Mouse (Mus musculus) limb, embryonic 15.5 days (tissue): ENCODE data around the gene Lcor. TPM values are rescaled to one million over a fixed set of nuclear protein-coding genes. Genes with fewer than 3 reads are reported as not detected.

Experiments
- ATAC-seq: fragments of 200-750 bp; cut with Nextera tagmentation; 2 replicates; pipeline ENCODE4 v1.8.0; 2017; ENCODE audit warnings: low read depth, moderate TSS enrichment; ENCODE audit not compliant: insufficient number of reproducible peaks, low FRiP score, low TSS enrichment
- H3K27ac ChIP-seq: fragments of 300-500 bp; sonication (generic); 2 replicates; pipeline ENCODE4 v1.5.1; 2015; ENCODE audit warnings: moderate library complexity, mild to moderate bottlenecking, inconsistent platforms
- H3K27me3 ChIP-seq: fragments of 300-500 bp; sonication (generic); 2 replicates; pipeline ENCODE4 v1.6.1; 2015; ENCODE audit warnings: inconsistent platforms
- H3K36me3 ChIP-seq: fragments of 300-500 bp; sonication (generic); 2 replicates; pipeline ENCODE4 v1.6.1; 2015; ENCODE audit warnings: inconsistent platforms
- H3K4me1 ChIP-seq: fragments of 300-500 bp; sonication (generic); 2 replicates; pipeline ENCODE4 v1.6.1; 2015; ENCODE audit warnings: inconsistent platforms
- H3K4me2 ChIP-seq: fragments of 300-500 bp; sonication (generic); 2 replicates; pipeline ENCODE4 v1.6.1; 2015; ENCODE audit warnings: mild to moderate bottlenecking, inconsistent platforms
- H3K4me3 ChIP-seq: fragments of 300-500 bp; sonication (generic); 2 replicates; pipeline ENCODE4 v1.5.1; 2015; ENCODE audit warnings: mild to moderate bottlenecking, inconsistent platforms
- H3K9ac ChIP-seq: fragments of 300-500 bp; sonication (generic); 2 replicates; pipeline ENCODE4 v1.6.1; 2015; ENCODE audit warnings: inconsistent platforms
- H3K9me3 ChIP-seq: fragments of 300-500 bp; sonication (generic); 2 replicates; pipeline ENCODE4 v1.6.1; 2016; ENCODE audit warnings: inconsistent platforms
- WGBS: fragments of 180-500 bp; shearing (Covaris S2); methylation state at CpG from one replicate; pipeline ENCODE4 v1.1.7; 2015; 5-methylcytosine and 5-hydroxymethylcytosine counted together
- polyA plus RNA-seq: library from polyadenylated mRNA; unstranded; fragments of >200 nt; fragmentation: Nextera tagmentation; extraction: Ambion mirVana; gene quantifications from 2 replicates; pipeline ENCODE4 v1.2.1, GENCODE M21; 2015

Gene Lcor
- polyA plus RNA-seq, 1 experiment from 2014 or later = 8.2 TPM

- Histone ChIP-seq H3K27ac (no peak overlapping the region), H3K4me1 (peaks cover 3% of the 10 kb centered on the region; the same call in 1 of the 2 replicates), H3K4me3 (no peak overlapping the region), H3K9me3 (no peaks in the 10 kb centered on the region), H3K36me3 (no peaks in the 10 kb centered on the region), H3K27me3 (no peaks in the 10 kb centered on the region), H3K4me2 (no peak overlapping the region), H3K9ac (no peak overlapping the region)
- ATAC-seq = no peak
- 76% methylated on average over 2 of the region's 2 CpGs for WGBS
Measured at GRCm38 (mm10) chr19:41522246-41522645, 39.8 kb downstream of the Lcor start.

DNA sequence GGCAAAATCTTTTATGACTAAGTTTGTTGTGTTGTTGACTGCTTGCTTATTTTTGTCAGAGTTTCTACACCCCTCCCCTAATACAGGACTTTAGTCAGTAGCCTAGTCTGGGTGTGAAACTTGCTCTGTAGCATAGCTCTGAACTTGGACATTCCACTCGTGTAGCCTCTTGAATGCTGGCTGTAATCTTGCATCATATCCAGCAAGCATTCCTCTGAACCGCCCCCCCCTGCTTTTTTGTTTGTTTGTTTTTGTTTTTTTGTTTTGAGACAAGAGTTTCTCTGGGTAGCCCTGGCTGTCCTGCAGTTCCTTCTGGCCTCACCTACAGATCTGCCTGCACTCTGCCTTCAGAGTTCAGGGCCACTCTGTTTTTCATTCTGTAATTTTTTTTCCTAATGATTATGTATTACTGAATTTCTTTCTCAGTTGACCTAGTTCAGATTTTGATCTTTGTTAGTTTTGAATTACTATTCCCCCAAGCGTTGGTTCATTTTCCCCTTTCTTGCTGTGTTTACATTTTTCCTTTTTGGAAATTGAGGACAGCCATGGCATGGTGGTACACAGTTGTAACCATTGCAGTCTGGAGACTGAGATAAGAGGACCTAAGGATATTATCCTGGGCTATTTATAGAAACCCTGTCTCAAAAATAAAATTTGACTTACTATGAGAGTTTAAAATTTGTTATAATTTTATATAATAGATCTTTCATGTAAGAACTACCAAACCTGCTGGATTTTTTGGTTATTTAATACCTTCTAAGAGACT, 41.5 kb downstream of the Lcor start:
- Histone ChIP-seq H3K36me3 (no peaks in the 10 kb centered on the region), H3K9me3 (no peaks in the 10 kb centered on the region), H3K27ac (no peak overlapping the region), H3K4me2 (no peak overlapping the region), H3K4me1 (peaks cover 3% of the 10 kb centered on the region; the same call in 1 of the 2 replicates), H3K4me3 (no peak overlapping the region), H3K27me3 (no peaks in the 10 kb centered on the region), H3K9ac (no peak overlapping the region)
- 69% methylated on average over 3 of the region's 3 CpGs for WGBS
- ATAC-seq = no peak

DNA sequence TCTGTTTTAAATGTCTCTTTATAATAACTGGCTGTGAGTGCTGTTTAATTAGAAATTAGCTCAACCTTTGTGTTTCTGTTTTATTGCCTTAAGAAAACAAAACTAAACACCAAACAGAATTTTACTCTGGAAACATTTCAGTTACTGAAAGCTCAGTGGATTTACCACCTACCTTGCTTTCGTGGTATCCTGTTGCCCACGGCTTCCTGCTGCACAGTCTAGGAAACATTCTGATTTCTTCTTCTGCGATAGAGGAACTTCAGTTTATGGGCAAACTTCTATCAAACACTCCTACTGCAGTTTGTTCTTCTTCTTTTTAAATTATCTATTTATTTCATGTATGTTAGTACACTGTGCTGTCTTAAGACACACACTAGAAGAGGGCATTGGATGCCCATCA, 46.7 kb downstream of the Lcor start:
- no peak for ATAC-seq
- Histone ChIP-seq H3K27ac (no peak overlapping the region), H3K4me3 (no peak overlapping the region), H3K9me3 (no peaks in the 10 kb centered on the region), H3K4me1 (no peaks in the 10 kb centered on the region), H3K9ac (no peak overlapping the region), H3K27me3 (no peaks in the 10 kb centered on the region), H3K36me3 (no peaks in the 10 kb centered on the region), H3K4me2 (no peak overlapping the region)
- 87% methylated on average over 3 of the region's 3 CpGs for WGBS

DNA sequence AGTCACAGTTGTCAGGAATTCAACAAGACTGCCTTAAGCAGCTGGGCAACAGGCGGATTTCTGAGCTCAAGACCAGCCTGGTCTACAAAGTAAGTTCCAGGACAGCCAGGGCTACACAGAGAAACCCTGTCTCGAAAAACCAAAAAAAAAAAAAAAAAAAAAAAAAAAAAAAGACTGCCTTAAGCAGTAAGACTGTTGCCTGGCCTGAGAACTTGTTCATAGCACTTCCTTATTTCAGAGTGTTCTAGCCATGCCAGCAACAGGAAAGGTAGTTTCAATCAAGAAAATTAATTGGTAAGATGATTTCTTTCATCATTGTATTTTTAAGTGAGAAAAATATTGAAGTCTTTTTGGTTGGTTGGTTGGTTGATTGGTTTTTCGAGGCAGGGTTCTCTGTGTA, 51.6 kb downstream of the Lcor start:
- 90% methylated on average over 3 of the region's 3 CpGs for WGBS
- 0 out of 2 replicates have a peak, but pooled peaks cover under 1% of the 10 kb centered on the region for H3K36me3 ChIP-seq
- ATAC-seq = no peak
- no peak overlapping the region for H3K9ac ChIP-seq
- H3K4me3 ChIP-seq = no peak overlapping the region
- no peaks in the 10 kb centered on the region for H3K4me1 ChIP-seq
- no peaks in the 10 kb centered on the region for H3K27me3 ChIP-seq
- H3K4me2 ChIP-seq = no peak overlapping the region
- no peaks in the 10 kb centered on the region for H3K9me3 ChIP-seq
- no peak overlapping the region for H3K27ac ChIP-seq

- no peak for ATAC-seq
- Histone ChIP-seq H3K9ac (no peak overlapping the region), H3K9me3 (no peaks in the 10 kb centered on the region), H3K4me2 (no peak overlapping the region), H3K4me3 (no peak overlapping the region), H3K27me3 (no peaks in the 10 kb centered on the region), H3K4me1 (no peaks in the 10 kb centered on the region), H3K36me3 (peaks cover 25% of the 10 kb centered on the region), H3K27ac (no peak overlapping the region)
- 83% methylated on average over 4 of the region's 4 CpGs for WGBS
Measured at GRCm38 (mm10) chr19:41556981-41557380, 74.5 kb downstream of the Lcor start.

DNA sequence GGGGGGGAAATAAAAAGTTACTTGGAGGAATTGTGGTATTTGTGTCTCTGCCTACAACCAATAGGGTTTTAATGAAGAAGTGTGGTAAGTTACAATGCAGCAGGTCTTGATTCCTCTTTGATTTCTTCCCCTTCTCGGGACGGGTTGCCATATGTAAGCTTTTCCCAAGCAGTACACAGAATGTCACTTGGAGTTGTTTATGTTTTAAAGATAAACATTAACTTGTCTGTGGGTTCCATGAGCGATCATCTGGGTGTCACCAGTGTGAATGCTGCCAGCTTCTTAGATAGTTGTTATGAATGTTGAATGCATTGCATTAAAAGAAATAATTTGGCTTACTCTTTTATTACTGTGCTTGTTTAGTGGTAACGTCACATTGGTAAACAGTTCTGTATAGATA, 75.1 kb downstream of the Lcor start:
- no peaks in the 10 kb centered on the region for H3K9me3 ChIP-seq
- WGBS = 84% methylated on average over 4 of the region's 4 CpGs
- no peak overlapping the region for H3K27ac ChIP-seq
- no peak overlapping the region for H3K4me2 ChIP-seq
- H3K4me3 ChIP-seq = no peak overlapping the region
- ATAC-seq = no peak
- H3K27me3 ChIP-seq = no peaks in the 10 kb centered on the region
- H3K9ac ChIP-seq = no peak overlapping the region
- no peaks in the 10 kb centered on the region for H3K4me1 ChIP-seq
- peaks cover 24% of the 10 kb centered on the region for H3K36me3 ChIP-seq

GRCm38 (mm10) chr19:41558891-41559486, 76.6 kb downstream of the Lcor start:
- Histone ChIP-seq H3K4me3 (no peak overlapping the region), H3K27me3 (no peaks in the 10 kb centered on the region), H3K27ac (no peak overlapping the region), H3K9ac (no peak overlapping the region), H3K4me2 (no peak overlapping the region), H3K4me1 (no peaks in the 10 kb centered on the region), H3K9me3 (no peaks in the 10 kb centered on the region), H3K36me3 (peaks cover 20% of the 10 kb centered on the region)
- no peak for ATAC-seq
- 77% methylated on average over 9 of the region's 9 CpGs for WGBS

DNA sequence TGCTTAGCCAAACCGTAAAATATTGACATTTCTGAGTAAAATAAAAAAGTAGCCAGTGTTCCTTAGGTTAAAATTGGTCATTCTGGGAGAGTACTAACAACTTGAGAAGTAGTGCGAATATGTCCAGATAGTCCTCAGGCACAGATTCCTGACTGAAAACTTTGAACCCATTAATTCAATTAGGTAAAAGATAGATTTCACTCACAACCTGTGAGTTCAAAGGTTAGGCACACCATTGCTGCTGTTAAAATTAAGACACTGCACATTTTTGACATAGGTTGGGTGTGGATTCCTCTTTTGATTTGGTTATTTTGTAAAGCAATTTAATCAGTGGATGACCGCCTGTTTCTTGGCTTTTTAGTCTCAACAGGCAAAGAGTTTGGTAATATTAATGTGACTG, 78.4 kb downstream of the Lcor start:
- no peak for ATAC-seq
- H3K4me1 ChIP-seq = no peaks in the 10 kb centered on the region
- no peaks in the 10 kb centered on the region for H3K9me3 ChIP-seq
- H3K36me3 ChIP-seq = peaks cover 16% of the 10 kb centered on the region
- 82% methylated on average over 3 of the region's 3 CpGs for WGBS
- no peak overlapping the region for H3K4me2 ChIP-seq
- no peaks in the 10 kb centered on the region for H3K27me3 ChIP-seq
- no peak overlapping the region for H3K9ac ChIP-seq
- no peak overlapping the region for H3K27ac ChIP-seq
- no peak overlapping the region for H3K4me3 ChIP-seq

- ATAC-seq = no peak
- no peaks in the 10 kb centered on the region for H3K27me3 ChIP-seq
- WGBS = 75% methylated on average over 2 of the region's 2 CpGs
Measured at GRCm38 (mm10) chr19:41568791-41569190, 86.4 kb downstream of the Lcor start.

DNA sequence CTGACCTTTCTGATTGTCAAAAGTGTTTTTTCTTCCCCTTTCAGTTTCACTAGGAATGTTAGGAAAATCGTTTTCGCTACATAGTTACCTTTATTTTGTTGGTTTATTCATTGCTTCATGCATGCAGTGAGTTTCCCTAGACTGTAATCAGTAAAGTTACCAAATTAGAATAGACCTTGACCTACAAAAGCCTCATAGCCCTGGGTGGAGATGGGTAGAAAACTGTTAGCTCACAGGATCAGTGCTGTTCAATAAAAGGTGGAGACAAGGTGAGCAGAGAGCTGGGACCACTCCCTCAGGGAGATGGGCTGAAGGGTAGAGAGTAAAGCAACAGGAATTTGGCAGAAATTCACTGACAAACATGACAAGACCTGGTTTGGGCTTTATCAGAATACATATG, 91.3 kb downstream of the Lcor start:
- no peak overlapping the region for H3K27ac ChIP-seq
- H3K4me3 ChIP-seq = no peak overlapping the region
- no peak overlapping the region for H3K9ac ChIP-seq
- 90% methylated on average over 2 of the region's 2 CpGs for WGBS
- no peaks in the 10 kb centered on the region for H3K9me3 ChIP-seq
- 0 out of 2 replicates have a peak, but pooled peaks cover 2% of the 10 kb centered on the region for H3K36me3 ChIP-seq
- no peaks in the 10 kb centered on the region for H3K27me3 ChIP-seq
- H3K4me1 ChIP-seq = no peaks in the 10 kb centered on the region
- no peak overlapping the region for H3K4me2 ChIP-seq
- no peak for ATAC-seq

More at GRCm38 (mm10) chr19:41568791-41569190, 86.4 kb downstream of the Lcor start:
- Histone ChIP-seq H3K9me3 (no peaks in the 10 kb centered on the region), H3K27ac (no peak overlapping the region), H3K4me2 (no peak overlapping the region), H3K4me3 (no peak overlapping the region), H3K36me3 (0 out of 2 replicates have a peak, but pooled peaks cover 2% of the 10 kb centered on the region), H3K4me1 (no peaks in the 10 kb centered on the region), H3K9ac (no peak overlapping the region)

GRCm38 (mm10) chr19:41577576-41577975, 95.1 kb downstream of the Lcor start:
- Histone ChIP-seq H3K36me3 (peaks cover 11% of the 10 kb centered on the region), H3K9me3 (no peaks in the 10 kb centered on the region), H3K4me3 (no peak overlapping the region), H3K27ac (no peak overlapping the region), H3K27me3 (no peaks in the 10 kb centered on the region), H3K4me1 (no peaks in the 10 kb centered on the region), H3K4me2 (no peak overlapping the region), H3K9ac (no peak overlapping the region)
- no peak for ATAC-seq

GRCm38 (mm10) chr19:41579311-41579920, 97.0 kb downstream of the Lcor start:
- ATAC-seq = no peak
- no peaks in the 10 kb centered on the region for H3K4me1 ChIP-seq
- H3K4me3 ChIP-seq = no peak overlapping the region
- no peak overlapping the region for H3K4me2 ChIP-seq
- peaks cover 28% of the 10 kb centered on the region for H3K36me3 ChIP-seq
- WGBS = 81% methylated on average over 4 of the region's 4 CpGs
- H3K27ac ChIP-seq = no peak overlapping the region
- H3K9me3 ChIP-seq = no peaks in the 10 kb centered on the region
- no peaks in the 10 kb centered on the region for H3K27me3 ChIP-seq
- H3K9ac ChIP-seq = no peak overlapping the region
